Mouse (Mus musculus) kidney, adult 2 months (tissue): ENCODE measurements around the gene Sgk1.

Experiments used
- CTCF ChIP-seq: fragments of 200-500 bp; conservative IDR thresholded peaks from 2 replicates; pipeline ENCODE4 v1.5.1; 2011; ENCODE audit warnings: low read depth, mild to moderate bottlenecking, control low read depth, low read length, moderate library complexity, mixed read lengths; ENCODE audit not compliant: insufficient read depth, insufficient read length
- POLR2A ChIP-seq: fragments of 200-500 bp; IDR thresholded peaks from one replicate; pipeline ENCODE4 v1.6.1; 2011; ENCODE audit warnings: low read depth, low read length, control low read depth

DNA sequence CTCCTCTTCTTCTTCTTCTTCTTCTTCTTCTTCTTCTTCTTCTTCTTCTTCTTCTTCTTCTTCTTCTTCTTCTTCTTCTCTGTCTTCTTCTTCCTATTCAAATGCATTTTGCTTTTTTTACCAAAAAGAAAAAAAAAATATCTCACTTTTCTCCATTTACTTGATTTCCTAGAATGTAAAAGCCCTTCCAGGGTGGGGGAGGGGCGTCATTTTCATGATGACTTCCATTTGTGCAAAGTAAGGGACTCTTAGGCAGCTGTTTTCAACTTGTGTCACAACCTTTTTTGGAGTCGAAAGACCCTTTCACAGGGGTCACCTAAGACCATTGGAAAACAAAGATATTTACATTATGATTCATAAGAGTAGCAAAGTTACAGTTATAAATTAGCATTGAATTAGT lies 22.2 kb downstream of the Sgk1 start:
- TF ChIP-seq CTCF (no peak), POLR2A (no peak)
